Mouse (Mus musculus) kidney, adult 2 months (tissue): Measurements from ENCODE around the gene Gba2. TPM values are rescaled to one million over a fixed set of nuclear protein-coding genes. Genes with fewer than 3 reads are reported as not detected.

Experiments
- DNase-seq: peaks from one replicate; pipeline ENCODE4 v3.0.0; 2021
- H3K27ac ChIP-seq: fragments of 200-500 bp; 2 replicates; pipeline ENCODE4 v1.5.1; 2012; ENCODE audit warnings: low read depth, low read length, control low read depth, inconsistent platforms; ENCODE audit not compliant: insufficient read depth
- H3K27me3 ChIP-seq: fragments of 200-500 bp; replicated peaks from 2 replicates; pipeline ENCODE4 v1.6.1; 2012; ENCODE audit warnings: mild to moderate bottlenecking, moderate library complexity, low read length, inconsistent platforms; ENCODE audit not compliant: control insufficient read depth, insufficient read depth
- H3K36me3 ChIP-seq: fragments of 200-500 bp; 2 replicates; pipeline ENCODE4 v1.6.1; 2012; ENCODE audit warnings: mild to moderate bottlenecking, moderate library complexity, low read length, inconsistent platforms; ENCODE audit not compliant: control insufficient read depth, insufficient read depth
- H3K4me1 ChIP-seq: fragments of 200-500 bp; 2 replicates; pipeline ENCODE4 v1.6.1; 2011; ENCODE audit warnings: low read length; ENCODE audit not compliant: control insufficient read depth, insufficient read depth
- H3K4me3 ChIP-seq: fragments of 200-500 bp; 2 replicates; pipeline ENCODE4 v1.5.1; 2011; ENCODE audit warnings: mild to moderate bottlenecking, low read depth, low read length, control low read depth; ENCODE audit not compliant: insufficient read depth
- CTCF ChIP-seq: fragments of 200-500 bp; conservative IDR thresholded peaks from 2 replicates; pipeline ENCODE4 v1.5.1; 2011; ENCODE audit warnings: low read depth, mild to moderate bottlenecking, control low read depth, low read length, moderate library complexity, mixed read lengths; ENCODE audit not compliant: insufficient read depth, insufficient read length
- POLR2A ChIP-seq: fragments of 200-500 bp; IDR thresholded peaks from one replicate; pipeline ENCODE4 v1.6.1; 2011; ENCODE audit warnings: low read depth, low read length, control low read depth
- WGBS: fragments of 180-500 bp; shearing (Covaris S2); methylation state at CpG from one replicate; pipeline ENCODE4 v1.1.7; 2018; 5-methylcytosine and 5-hydroxymethylcytosine counted together
- polyA plus RNA-seq: library from polyadenylated mRNA; depleted of rRNA; stranded (reverse); fragments of >200 nt; gene quantifications from 2 replicates; pipeline ENCODE4 v1.2.3, GENCODE M21; 2012; rRNA removed

Gene Gba2
- 12.2 and 13.9 TPM in 2 replicates for polyA plus RNA-seq

DNA sequence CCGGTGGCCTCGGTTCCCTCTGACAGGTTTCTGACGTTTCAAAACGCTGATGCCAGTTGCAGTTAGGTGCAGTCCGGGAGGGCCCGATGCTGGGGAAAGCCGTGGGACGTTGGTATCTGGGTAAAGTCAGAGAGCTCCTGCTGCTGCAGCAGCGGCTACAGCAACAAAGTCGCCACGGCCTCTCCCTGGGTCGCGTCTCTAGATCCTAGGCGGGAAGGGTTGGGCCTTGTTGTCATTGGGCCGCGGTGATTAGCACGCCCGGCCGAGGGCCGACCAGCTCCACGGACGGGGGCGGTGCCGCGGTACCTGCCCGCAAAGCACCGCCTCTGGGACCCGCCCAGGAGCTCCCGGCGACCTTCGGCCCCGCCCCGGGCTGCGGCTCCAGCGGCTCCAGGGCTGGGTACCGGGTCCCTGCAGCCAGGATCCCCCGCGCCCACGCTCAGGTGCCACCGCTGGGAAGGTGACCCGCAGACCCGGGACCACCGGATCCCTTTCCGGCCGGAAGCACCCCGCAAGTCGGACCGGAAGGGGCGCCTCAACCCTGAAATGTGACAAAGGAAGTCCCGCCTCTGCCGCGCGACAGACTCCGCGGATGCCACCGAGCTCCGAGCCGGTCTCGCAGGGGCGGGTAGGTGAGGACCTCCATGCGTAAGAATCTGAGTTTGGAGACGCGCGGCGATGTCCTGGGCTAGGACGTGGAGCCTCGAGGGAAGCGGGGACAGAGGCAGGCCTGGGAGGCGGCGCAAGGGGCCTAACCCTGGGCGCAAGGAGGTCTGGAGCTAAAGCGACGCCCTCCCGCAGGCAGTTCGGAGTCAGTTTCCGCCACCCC lies at the start of gene Gba2, which contains the start of gene Rgp1:
TSS of gene Gba2 (minus strand) at position 498 of the 829 bp plus-strand sequence.
TSS of gene Rgp1 (plus strand) at position 340 of the 829 bp plus-strand sequence.
- Histone ChIP-seq H3K27me3 (no peaks in the 10 kb centered on the region), H3K36me3 (0 out of 2 replicates have a peak, but pooled peaks cover 1% of the 10 kb centered on the region), H3K4me1 (peaks cover 5% of the 10 kb centered on the region; the same call in 1 of the 2 replicates), H3K4me3 (peak within 1 kb of the TSS; percentile 96), H3K27ac (peak within 1 kb of the TSS; percentile 91)
- WGBS, result 1% methylated on average over 76 of the region's 76 CpGs
- TF ChIP-seq POLR2A, result peak; percentile 71
- no peak for TF ChIP-seq CTCF
- peak; percentile 96 for DNase-seq

DNA sequence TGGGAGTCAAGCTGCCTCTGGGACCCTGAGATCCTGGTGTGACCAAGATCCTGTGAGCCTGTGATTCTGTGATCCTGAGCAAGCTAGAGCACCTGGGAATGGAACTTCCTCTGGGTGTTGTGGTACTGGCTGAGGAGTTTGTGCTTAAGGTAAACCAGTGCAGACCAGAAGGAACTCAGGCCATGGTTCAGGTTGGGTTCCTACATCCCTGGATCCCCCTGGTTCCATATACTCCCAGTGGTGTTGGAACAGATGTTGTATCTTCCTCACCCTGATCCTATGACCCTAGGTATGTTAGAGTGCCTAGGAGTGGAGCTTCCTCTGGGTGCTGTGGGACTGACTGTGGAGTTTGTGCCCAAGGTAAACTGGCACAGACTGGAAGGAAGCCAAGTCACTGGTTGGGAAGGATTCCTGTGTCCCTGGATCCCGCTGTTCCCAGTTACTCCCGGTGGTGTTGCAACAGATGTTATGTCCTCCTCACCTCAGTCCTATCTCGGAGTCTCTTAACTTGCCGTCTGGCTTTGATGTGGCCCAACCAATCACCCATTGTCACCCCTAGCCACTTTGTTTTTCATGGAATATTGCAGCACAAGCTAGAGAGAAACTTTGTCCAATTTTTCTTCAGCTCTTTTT lies 41.6 kb upstream of the Gba2 start:
- no peak for DNase-seq
- H3K27me3 ChIP-seq, result no peaks in the 10 kb centered on the region
- WGBS, result 81% methylated on average over 4 of the region's 4 CpGs
- TF ChIP-seq CTCF (no peak), POLR2A (no peak)
- no peaks in the 10 kb centered on the region for H3K4me1 ChIP-seq
- H3K27ac ChIP-seq, result no peak overlapping the region
- H3K36me3 ChIP-seq, result no peaks in the 10 kb centered on the region
- no peak overlapping the region for H3K4me3 ChIP-seq

DNA sequence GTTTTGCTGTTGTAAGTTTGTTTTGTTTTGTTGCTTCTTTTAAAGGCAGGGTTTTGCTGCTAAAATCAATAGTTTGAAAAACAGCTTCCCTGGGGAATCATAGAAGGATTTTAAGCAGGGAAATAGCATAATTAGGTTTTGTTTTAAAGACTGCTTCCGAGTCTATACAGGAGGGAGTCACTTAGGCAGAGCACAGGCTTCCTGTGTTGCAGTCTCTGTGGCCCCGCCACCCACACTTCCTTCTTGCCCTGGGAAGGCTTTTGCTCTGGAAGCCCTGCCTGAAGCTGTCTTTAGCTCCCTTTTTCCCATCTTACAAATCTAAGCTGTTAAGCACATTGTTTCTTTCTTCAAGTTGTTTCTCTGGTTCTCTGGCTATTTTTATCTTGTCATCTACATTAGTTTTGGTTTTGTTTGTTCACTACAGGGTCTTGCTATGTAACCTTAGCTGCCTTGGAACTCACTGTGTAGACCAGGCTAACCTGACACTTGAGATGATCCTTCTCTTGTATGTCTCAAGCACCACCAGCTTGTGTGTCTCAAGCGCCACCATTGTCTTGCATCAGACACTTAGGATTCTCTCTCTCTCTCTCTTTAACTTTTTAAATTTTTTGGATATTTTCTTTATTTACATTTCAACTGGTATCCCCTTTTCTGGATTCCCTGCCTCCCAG lies 34.5 kb upstream of the Gba2 start:
- Histone ChIP-seq H3K27ac (no peak overlapping the region), H3K4me3 (no peak overlapping the region), H3K36me3 (no peaks in the 10 kb centered on the region), H3K4me1 (no peaks in the 10 kb centered on the region), H3K27me3 (no peaks in the 10 kb centered on the region)
- 54% methylated on average over 3 of the region's 3 CpGs for WGBS
- no peak for TF ChIP-seq CTCF
- TF ChIP-seq POLR2A, result no peak
- peak; percentile 19 for DNase-seq

GRCm38 (mm10) chr4:43612534-43612933 lies 33.9 kb upstream of the Gba2 start:
- no peak for DNase-seq

DNA sequence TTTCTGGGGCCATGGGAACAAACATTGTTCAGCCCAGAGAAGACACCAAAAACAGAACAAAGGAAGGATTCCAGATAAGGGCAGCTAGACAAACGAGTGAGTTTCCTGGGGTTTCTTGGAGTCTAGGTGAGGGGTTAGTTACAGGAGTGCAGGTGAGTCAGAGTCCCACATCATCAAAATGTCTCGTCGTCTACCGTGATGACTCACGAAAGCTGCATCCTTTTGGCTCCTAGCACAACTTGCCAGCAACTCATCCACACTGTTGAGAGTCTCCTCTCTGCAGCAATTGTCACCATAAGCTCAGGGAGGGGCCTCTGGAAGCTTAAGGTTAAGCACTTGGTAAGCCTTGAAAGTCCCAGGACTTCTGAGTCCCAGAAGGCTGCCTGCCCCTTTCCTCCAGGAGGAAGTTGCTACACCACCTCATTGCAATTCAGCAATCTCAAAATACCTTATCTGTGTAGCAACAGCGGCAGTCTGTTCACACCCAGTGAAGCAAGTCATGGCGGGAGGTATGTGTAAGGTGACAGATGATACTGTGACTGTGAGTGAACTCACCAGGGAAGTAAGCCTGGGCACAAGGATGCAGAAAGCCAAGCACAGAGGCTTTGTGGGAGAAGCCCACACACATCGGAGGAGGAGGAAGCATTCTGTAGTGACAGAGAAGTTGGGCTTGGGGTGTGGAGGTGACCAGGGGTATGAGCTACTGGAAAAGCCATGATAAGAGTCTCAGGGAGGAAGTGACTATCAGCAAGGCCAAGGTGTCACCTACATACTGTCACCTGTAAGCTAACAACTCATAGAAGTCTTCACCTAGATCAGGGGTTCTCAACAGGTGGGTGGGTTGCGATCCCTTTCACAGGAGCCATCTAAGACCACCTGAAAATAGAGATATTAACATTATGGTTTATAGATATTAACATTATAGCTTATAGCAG lies 26.3 kb upstream of the Gba2 start:
- Histone ChIP-seq H3K4me3 (no peak overlapping the region), H3K27ac (no peak overlapping the region)
- 67% methylated on average over 9 of the region's 9 CpGs for WGBS

More at GRCm38 (mm10) chr4:43612534-43612933, 33.9 kb upstream of the Gba2 start:
- Histone ChIP-seq H3K4me3 (no peak overlapping the region), H3K27me3 (no peaks in the 10 kb centered on the region), H3K36me3 (no peaks in the 10 kb centered on the region), H3K27ac (no peak overlapping the region), H3K4me1 (no peaks in the 10 kb centered on the region)
- 69% methylated on average over 10 of the region's 10 CpGs for WGBS
- TF ChIP-seq POLR2A (no peak), CTCF (no peak)

GRCm38 (mm10) chr4:43604099-43604498 lies 25.4 kb upstream of the Gba2 start:
- Histone ChIP-seq H3K27ac (no peak overlapping the region), H3K4me1 (no peaks in the 10 kb centered on the region), H3K36me3 (no peaks in the 10 kb centered on the region), H3K4me3 (no peak overlapping the region), H3K27me3 (no peaks in the 10 kb centered on the region)
- 73% methylated on average over 3 of the region's 3 CpGs for WGBS
- no peak for TF ChIP-seq CTCF
- TF ChIP-seq POLR2A, result no peak
- no peak for DNase-seq

More for the DNA sequence above, 26.3 kb upstream of the Gba2 start:
- no peaks in the 10 kb centered on the region for H3K27me3 ChIP-seq
- no peak for DNase-seq
- H3K4me1 ChIP-seq, result no peaks in the 10 kb centered on the region
- no peak for TF ChIP-seq CTCF
- no peaks in the 10 kb centered on the region for H3K36me3 ChIP-seq
